Mouse (Mus musculus) midbrain, embryonic 11.5 days (tissue): Measurements from ENCODE around the gene Cib3. TPM values are rescaled to one million over a fixed set of nuclear protein-coding genes. Genes with fewer than 3 reads are reported as not detected.
A peak's percentile ranks its signal among the peaks of the same experiment; 100 is the strongest.

ENCODE experiments used
- ATAC-seq: fragments of 200-750 bp; cut with Nextera tagmentation; 2 replicates; pipeline ENCODE4 v1.8.0; 2017; ENCODE audit warnings: moderate TSS enrichment, moderate library complexity; ENCODE audit not compliant: low FRiP score
- DNase-seq: peaks from one replicate; pipeline ENCODE4 v3.0.0; 2015; ENCODE audit warnings: low spot score; ENCODE audit errors: missing footprints
- H3K27ac ChIP-seq: fragments of 300-500 bp; sonication (generic); 2 replicates; pipeline ENCODE4 v1.5.1; 2014; ENCODE audit warnings: low read depth, low read length
- H3K27me3 ChIP-seq: fragments of 300-500 bp; sonication (generic); 2 replicates; pipeline ENCODE4 v1.6.1; 2014; ENCODE audit warnings: mild to moderate bottlenecking, low read length, moderate library complexity, mixed read lengths; ENCODE audit not compliant: control insufficient read depth, insufficient read depth
- H3K36me3 ChIP-seq: fragments of 300-500 bp; sonication (generic); 2 replicates; pipeline ENCODE4 v1.6.1; 2014; ENCODE audit warnings: mild to moderate bottlenecking, low read length, moderate library complexity, mixed read lengths; ENCODE audit not compliant: control insufficient read depth, insufficient read depth
- H3K4me1 ChIP-seq: fragments of 300-500 bp; sonication (generic); 2 replicates; pipeline ENCODE4 v1.6.1; 2014; ENCODE audit warnings: low read length; ENCODE audit not compliant: control insufficient read depth, insufficient read depth
- H3K4me2 ChIP-seq: fragments of 300-500 bp; sonication (generic); 2 replicates; pipeline ENCODE4 v1.6.1; 2014; ENCODE audit warnings: mild to moderate bottlenecking, moderate library complexity
- H3K4me3 ChIP-seq: fragments of 300-500 bp; sonication (generic); 2 replicates; pipeline ENCODE4 v1.5.1; 2014; ENCODE audit warnings: low read depth, low read length
- H3K9ac ChIP-seq: fragments of 300-500 bp; sonication (generic); 2 replicates; pipeline ENCODE4 v1.6.1; 2014; ENCODE audit warnings: low read length
- H3K9me3 ChIP-seq: fragments of 300-500 bp; sonication (generic); 2 replicates; pipeline ENCODE4 v1.6.1; 2016; ENCODE audit warnings: low read length; ENCODE audit not compliant: control insufficient read depth
- WGBS: fragments of 180-500 bp; shearing (Covaris S2); extraction: QIAGEN DNeasy Blood & Tissue Kit; methylation state at CpG from one replicate; pipeline ENCODE4 v1.1.7; 2014; 5-methylcytosine and 5-hydroxymethylcytosine counted together
- polyA plus RNA-seq: library from polyadenylated mRNA; unstranded; fragments of >200 nt; fragmentation: Nextera tagmentation; extraction: Ambion mirVana; gene quantifications from 2 replicates; pipeline ENCODE4 v1.2.1, GENCODE M21; 2014

Cib3 gene
- polyA plus RNA-seq, 1 experiment from 2014 or later = not detected

DNA sequence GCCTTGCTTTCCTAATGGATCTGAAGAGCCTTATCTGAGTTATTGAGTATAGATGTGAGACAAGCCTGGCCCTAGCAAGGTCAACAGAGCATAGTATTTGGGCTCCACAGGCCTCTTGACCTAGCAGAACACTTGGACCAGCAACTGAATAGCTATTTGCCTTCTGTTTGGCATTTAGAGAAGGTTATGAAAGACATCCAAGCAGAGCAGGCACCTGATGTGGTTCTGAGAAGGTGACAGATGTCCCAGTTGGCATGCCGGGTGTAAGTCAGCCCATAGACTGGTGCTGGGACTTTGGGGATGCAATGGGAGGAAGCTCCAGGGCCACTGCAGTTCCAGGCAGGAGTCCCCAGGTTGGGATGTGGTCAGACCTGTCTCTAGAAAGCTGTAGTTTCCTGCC is 29.6 kb upstream of the Cib3 start:
- Histone ChIP-seq H3K4me1 (peaks cover 6% of the 10 kb centered on the region), H3K9me3 (no peaks in the 10 kb centered on the region), H3K9ac (no peak overlapping the region), H3K27me3 (no peaks in the 10 kb centered on the region), H3K4me3 (no peak overlapping the region), H3K36me3 (no peaks in the 10 kb centered on the region), H3K4me2 (no peak overlapping the region), H3K27ac (no peak overlapping the region)
- 81% methylated on average over 1 of the region's 1 CpGs for WGBS
- ATAC-seq = no peak
- no peak for DNase-seq

DNA sequence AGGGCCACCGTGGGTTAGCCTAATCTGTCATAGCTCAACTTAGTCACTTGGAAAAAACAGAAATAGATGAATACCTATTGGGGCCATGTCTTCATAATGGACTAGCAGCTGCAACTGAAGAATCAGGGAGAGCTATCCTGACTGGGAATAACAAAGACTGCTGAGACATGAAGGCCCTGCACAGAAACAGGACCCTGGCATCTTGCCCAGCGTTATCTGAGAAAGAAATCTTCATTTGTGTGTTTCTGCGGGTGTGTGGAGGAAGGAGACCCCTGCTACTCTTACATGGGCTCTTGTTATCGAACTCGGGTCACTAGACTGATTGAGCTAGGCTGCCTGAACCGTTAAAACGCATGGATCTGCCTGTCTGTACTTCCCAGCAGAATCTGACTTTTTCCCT is 28.3 kb upstream of the Cib3 start:
- H3K27me3 ChIP-seq = no peaks in the 10 kb centered on the region
- peak overlapping the region; percentile 61 for H3K4me3 ChIP-seq
- ATAC-seq = no peak
- H3K9ac ChIP-seq = peak overlapping the region; percentile 74
- H3K27ac ChIP-seq = peak overlapping the region; percentile 94; the same call in 1 of the 2 replicates
- DNase-seq = no peak
- H3K9me3 ChIP-seq = no peaks in the 10 kb centered on the region
- H3K36me3 ChIP-seq = no peaks in the 10 kb centered on the region
- peak overlapping the region; percentile 59 for H3K4me2 ChIP-seq
- WGBS = 74% methylated on average over 7 of the region's 7 CpGs
- H3K4me1 ChIP-seq = peaks cover 6% of the 10 kb centered on the region

- under 1% methylated on average over 24 of the region's 24 CpGs for WGBS
- DNase-seq (no peak), ATAC-seq (no peak)
- peak overlapping the region; percentile 59 for H3K4me2 ChIP-seq
- H3K36me3 ChIP-seq = no peaks in the 10 kb centered on the region
- no peaks in the 10 kb centered on the region for H3K9me3 ChIP-seq
- peak overlapping the region; percentile 61 for H3K4me3 ChIP-seq
- H3K27me3 ChIP-seq = no peaks in the 10 kb centered on the region
- H3K27ac ChIP-seq = peak overlapping the region; percentile 94
- peak overlapping the region; percentile 74 for H3K9ac ChIP-seq
- peaks cover 6% of the 10 kb centered on the region for H3K4me1 ChIP-seq
Measured at GRCm38 (mm10) chr8:72240403-72240763, 27.7 kb upstream of the Cib3 start.

GRCm38 (mm10) chr8:72239499-72240402 is 27.1 kb upstream of the Cib3 start, which contains the start of gene Ap1m1:
Gene Ap1m1 (plus strand): TSS chr8:72240018.
- Histone ChIP-seq H3K9me3 (no peaks in the 10 kb centered on the region), H3K27me3 (no peaks in the 10 kb centered on the region), H3K9ac (peak within 1 kb of the TSS; percentile 74), H3K4me3 (peak within 1 kb of the TSS; percentile 61), H3K4me2 (peak within 1 kb of the TSS; percentile 59), H3K27ac (peak within 1 kb of the TSS; percentile 94), H3K36me3 (no peaks in the 10 kb centered on the region), H3K4me1 (peaks cover 6% of the 10 kb centered on the region)
- DNase-seq = peak; percentile 99
- ATAC-seq = peak; percentile 97
- under 1% methylated on average over 54 of the region's 54 CpGs for WGBS

DNA sequence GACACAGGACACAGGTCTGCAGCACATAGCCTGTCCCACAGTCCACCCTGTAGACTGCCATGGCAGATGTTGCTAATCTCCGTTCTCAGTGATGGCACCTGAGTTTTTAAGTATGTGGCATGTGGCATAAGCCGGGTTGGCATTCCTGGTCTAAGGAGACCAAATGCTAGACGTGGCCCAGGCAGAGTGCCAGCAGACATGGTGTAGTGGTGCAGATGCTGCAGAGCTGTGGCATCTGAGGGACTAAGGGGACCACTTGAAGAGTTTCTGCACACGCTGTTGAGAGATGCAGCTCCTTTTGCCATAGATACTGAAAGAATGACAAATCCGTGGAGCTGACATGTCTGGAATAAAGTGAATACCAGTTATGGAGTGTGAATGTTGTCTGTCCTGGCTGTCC is 10.0 kb upstream of the Cib3 start:
- H3K4me1 ChIP-seq = peaks cover 5% of the 10 kb centered on the region
- H3K27me3 ChIP-seq = no peaks in the 10 kb centered on the region
- DNase-seq = no peak
- H3K9ac ChIP-seq = no peak overlapping the region
- H3K27ac ChIP-seq = no peak overlapping the region
- no peak overlapping the region for H3K4me2 ChIP-seq
- ATAC-seq = no peak
- no peaks in the 10 kb centered on the region for H3K9me3 ChIP-seq
- H3K36me3 ChIP-seq = peaks cover 12% of the 10 kb centered on the region; the same call in 1 of the 2 replicates
- WGBS = 94% methylated on average over 5 of the region's 5 CpGs
- H3K4me3 ChIP-seq = no peak overlapping the region

DNA sequence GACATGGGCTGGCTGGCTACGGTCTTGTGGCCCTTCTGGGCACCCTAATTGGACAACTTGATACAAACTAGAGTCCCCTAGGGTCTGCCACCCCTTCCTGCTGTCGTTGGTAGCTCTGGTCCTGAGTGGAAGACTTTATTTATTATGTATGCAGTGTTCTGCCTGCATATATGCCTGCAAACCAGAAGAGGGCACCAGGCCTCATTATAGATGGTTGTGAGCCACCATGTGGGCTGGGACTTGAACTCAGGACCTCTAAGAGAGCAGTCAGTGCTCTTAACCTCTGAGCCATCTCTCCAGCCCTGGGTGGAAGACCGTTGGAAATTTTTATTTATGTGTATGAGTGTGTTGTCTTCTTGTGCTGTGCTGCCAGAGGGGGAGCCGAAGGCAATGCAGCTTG is 8.1 kb upstream of the Cib3 start:
- Histone ChIP-seq H3K9me3 (no peaks in the 10 kb centered on the region), H3K4me1 (peaks cover 5% of the 10 kb centered on the region), H3K27me3 (no peaks in the 10 kb centered on the region), H3K36me3 (peaks cover 12% of the 10 kb centered on the region; the same call in 1 of the 2 replicates), H3K27ac (no peak overlapping the region), H3K4me3 (peak overlapping the region; percentile 87), H3K4me2 (peak overlapping the region; percentile 89), H3K9ac (no peak overlapping the region)
- 88% methylated on average over 4 of the region's 4 CpGs for WGBS
- no peak for ATAC-seq
- no peak for DNase-seq

GRCm38 (mm10) chr8:72219541-72220363 is 7.1 kb upstream of the Cib3 start, which contains the start of gene Fam32a:
Gene Fam32a (plus strand): TSS chr8:72219730.
- DNase-seq (peak; percentile 98), ATAC-seq (peak; percentile 98)
- Histone ChIP-seq H3K36me3 (peaks cover 12% of the 10 kb centered on the region; the same call in 1 of the 2 replicates), H3K4me2 (peak within 1 kb of the TSS; percentile 89), H3K9me3 (no peaks in the 10 kb centered on the region), H3K9ac (peak within 1 kb of the TSS; percentile 79), H3K4me1 (peaks cover 5% of the 10 kb centered on the region), H3K27me3 (no peaks in the 10 kb centered on the region), H3K4me3 (peak within 1 kb of the TSS; percentile 87), H3K27ac (no peak within 1 kb of the TSS; the same call in 1 of the 2 replicates)
- WGBS = 18% methylated on average over 39 of the region's 39 CpGs

DNA sequence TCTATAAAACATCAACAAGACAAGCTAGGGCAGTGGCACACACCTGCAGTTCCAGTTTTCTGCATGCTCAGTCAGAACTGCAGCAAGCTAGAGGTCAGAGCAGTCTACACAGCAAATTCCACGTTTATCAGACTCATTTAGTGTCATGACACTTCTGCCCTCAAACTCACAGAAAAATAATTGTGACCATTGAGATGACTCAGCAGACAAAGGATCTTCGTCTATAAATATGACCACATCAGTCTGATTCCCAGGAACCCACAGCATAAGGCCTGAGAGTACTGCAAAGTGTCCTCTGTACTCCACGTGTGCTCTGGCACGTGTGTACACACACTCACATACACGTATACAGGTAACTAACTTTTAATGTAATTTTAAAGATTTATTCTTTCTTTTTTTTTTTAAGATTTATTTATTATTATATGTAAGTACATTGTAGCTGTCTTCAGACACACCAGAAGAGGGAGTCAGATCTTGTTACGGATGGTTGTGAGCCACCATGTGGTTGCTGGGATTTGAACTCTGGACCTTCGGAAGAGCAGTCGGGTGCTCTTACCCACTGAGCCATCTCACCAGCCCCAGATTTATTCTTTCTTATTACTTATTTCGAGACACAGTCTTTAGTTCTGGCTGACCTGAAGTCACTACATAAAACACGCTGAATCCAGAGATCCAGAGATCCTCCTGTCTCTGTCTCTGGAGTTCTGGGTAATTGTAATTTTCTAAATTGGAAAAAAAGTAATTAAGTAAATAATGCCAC is 6.3 kb upstream of the Cib3 start:
- H3K9me3 ChIP-seq = no peaks in the 10 kb centered on the region
- H3K36me3 ChIP-seq = peaks cover 12% of the 10 kb centered on the region; the same call in 1 of the 2 replicates
- no peaks in the 10 kb centered on the region for H3K27me3 ChIP-seq
- ATAC-seq = peak; percentile 31
- WGBS = 83% methylated on average over 9 of the region's 10 CpGs
- no peak overlapping the region for H3K9ac ChIP-seq
- H3K27ac ChIP-seq = no peak overlapping the region
- no peak for DNase-seq
- peak overlapping the region; percentile 87 for H3K4me3 ChIP-seq
- peak overlapping the region; percentile 89 for H3K4me2 ChIP-seq
- H3K4me1 ChIP-seq = peaks cover 5% of the 10 kb centered on the region
